Comparison of ENCODE assay signal across 27 mouse cellular contexts in genomic region chr2:59580939-59581338, GRCm38 (mm10). TPM values are rescaled to one million over a fixed set of nuclear protein-coding genes. Genes with fewer than 3 reads are reported as not detected.
DNase-seq lines count a peak whose midpoint lies in the region; ATAC-seq and TF ChIP-seq lines count a peak whose summit lies in the region.
"Had no signal": no experiment of that assay in that cellular context is flagged by ENCODE, and none has a peak within 500 bp of the region (broad histone marks: within the 10 kb centered on the region; RNA-seq: fewer than 3 reads in every experiment).

No protein-coding gene starts in this region.

- H3K4me2 ChIP-seq in kidney, embryonic 16.5 days (replicated peaks; ENCODE audit: low read depth, low read length) = no peak overlapping the region
- H3K4me2 ChIP-seq in lung, embryonic 15.5 days = peak overlapping the region; percentile 2; the same call in 1 of the 2 replicates
- H3K4me2 ChIP-seq in CH12.LX (ENCODE audit: insufficient read depth, low read depth, poor library complexity, severe bottlenecking) = peak overlapping the region; percentile 18; the same call in 1 of the 2 replicates
- H3K4me2 ChIP-seq: embryonic facial prominence, embryonic 13.5 days; forebrain, embryonic 12.5 days; forebrain, embryonic 15.5 days; heart, embryonic 11.5 days; hindbrain, embryonic 13.5 days had no signal

- 0 out of 2 replicates have a peak, but pooled peaks cover 7% of the 10 kb centered on the region for H3K4me1 ChIP-seq in kidney, embryonic 16.5 days (ENCODE audit: insufficient read depth, low read length)
- H3K4me1 ChIP-seq in lung, embryonic 15.5 days = peaks cover 8% of the 10 kb centered on the region; the same call in 1 of the 2 replicates
- H3K4me1 ChIP-seq in lung, adult 2 months (ENCODE audit: control insufficient read depth, insufficient read depth, low read length) = no peaks in the 10 kb centered on the region
- H3K4me1 ChIP-seq in CH12.LX (ENCODE audit: control insufficient read depth in 1 of 2, insufficient read depth in 2 of 2) = no peaks in the 10 kb centered on the region
- H3K4me1 ChIP-seq in limb, embryonic 10.5 days = peaks cover 25% of the 10 kb centered on the region
- H3K4me1 ChIP-seq: embryonic facial prominence, embryonic 13.5 days; forebrain, embryonic 12.5 days; forebrain, embryonic 15.5 days; hindbrain, embryonic 10.5 days; hindbrain, embryonic 13.5 days had no signal

- no peak for DNase-seq in kidney, postnatal 14 days
- DNase-seq in lung, adult 2 months = no peak
- no peak for DNase-seq in CH12.LX (ENCODE audit: extremely low read depth)
- no peak for DNase-seq in limb, embryonic 10.5 days (ENCODE audit: low spot score)
- DNase-seq: adrenal gland, adult 8-10 months; adrenal gland, postnatal 25 days; cerebellum, adult 11-12 months; cerebellum, adult 8-10 months; cerebellum, postnatal 10 days; cerebellum, postnatal 36 days; embryo, embryonic 11 days; gastrocnemius, postnatal 10 days; gastrocnemius, postnatal 36 days; heart, postnatal 36 days had no signal

- H3K27ac ChIP-seq in kidney, embryonic 16.5 days (ENCODE audit: low read length) = no peak overlapping the region
- no peak overlapping the region; the same call in 1 of the 2 replicates for H3K27ac ChIP-seq in lung, embryonic 15.5 days
- no peak overlapping the region for H3K27ac ChIP-seq in CH12.LX (ENCODE audit: insufficient read depth, low read depth)
- peak overlapping the region; percentile 76 for H3K27ac ChIP-seq in limb, embryonic 10.5 days
- H3K27ac ChIP-seq: embryonic facial prominence, embryonic 10.5 days; embryonic facial prominence, embryonic 13.5 days; forebrain, embryonic 12.5 days; forebrain, embryonic 15.5 days; hindbrain, embryonic 10.5 days; hindbrain, embryonic 13.5 days had no signal

- H3K79me2 ChIP-seq in CH12.LX (replicated peaks; ENCODE audit: control insufficient read depth, extremely low read depth, insufficient read depth, poor library complexity, severe bottlenecking) = no peaks in the 10 kb centered on the region

- TF ChIP-seq POLR2A in lung, adult 2 months (IDR thresholded peaks at IDR 0.05; ENCODE audit: borderline replicate concordance, extremely low read depth, low read depth, low read length) = no peak
- TF ChIP-seq POLR2A in CH12.LX (IDR thresholded peaks at IDR 0.05; ENCODE audit: low read depth, low read length) = no peak

- no peaks in the 10 kb centered on the region for H3K9me3 ChIP-seq in kidney, embryonic 16.5 days (ENCODE audit: low read length)
- H3K9me3 ChIP-seq in lung, embryonic 15.5 days = no peaks in the 10 kb centered on the region
- peaks cover 3% of the 10 kb centered on the region for H3K9me3 ChIP-seq in CH12.LX (replicated peaks; ENCODE audit: low read length)
- H3K9me3 ChIP-seq in limb, embryonic 10.5 days (replicated peaks) = no peaks in the 10 kb centered on the region
- H3K9me3 ChIP-seq: embryonic facial prominence, embryonic 10.5 days; embryonic facial prominence, embryonic 13.5 days; forebrain, embryonic 12.5 days; forebrain, embryonic 15.5 days; hindbrain, embryonic 10.5 days; hindbrain, embryonic 13.5 days had no signal

- H3K27me3 ChIP-seq in kidney, embryonic 16.5 days (ENCODE audit: insufficient read depth, low read length) = no peaks in the 10 kb centered on the region
- H3K27me3 ChIP-seq in lung, embryonic 15.5 days = no peaks in the 10 kb centered on the region
- no peaks in the 10 kb centered on the region for H3K27me3 ChIP-seq in CH12.LX (replicated peaks)
- no peaks in the 10 kb centered on the region for H3K27me3 ChIP-seq in limb, embryonic 10.5 days (ENCODE audit: low read depth, poor library complexity, severe bottlenecking)
- H3K27me3 ChIP-seq: embryonic facial prominence, embryonic 13.5 days; forebrain, embryonic 12.5 days; forebrain, embryonic 15.5 days; hindbrain, embryonic 13.5 days had no signal

- no peak overlapping the region for H3K4me3 ChIP-seq in kidney, embryonic 16.5 days (ENCODE audit: low read length)
- no peak overlapping the region for H3K4me3 ChIP-seq in lung, embryonic 15.5 days
- no peak overlapping the region for H3K4me3 ChIP-seq in lung, adult 2 months (replicated peaks; ENCODE audit: extremely low read depth, low read depth, low read length)
- no peak overlapping the region for H3K4me3 ChIP-seq in CH12.LX (replicated peaks in 1 of 3; ENCODE audit: low read depth in 2 of 3, low read length in 2 of 3, poor library complexity in 1 of 3)
- H3K4me3 ChIP-seq in limb, embryonic 10.5 days = no peak overlapping the region
- H3K4me3 ChIP-seq: embryonic facial prominence, embryonic 10.5 days; embryonic facial prominence, embryonic 13.5 days; erythroblast, embryonic 14.5 days; forebrain, embryonic 12.5 days; forebrain, embryonic 15.5 days; hindbrain, embryonic 10.5 days; hindbrain, embryonic 13.5 days had no signal

- TF ChIP-seq RAD21 in CH12.LX (IDR thresholded peaks at IDR 0.05; ENCODE audit: low read depth, low read length) = no peak

- 22% methylated on average over 7 of the region's 7 CpGs for WGBS in kidney, embryonic 16.5 days
- WGBS in lung, embryonic 15.5 days = 18% methylated on average over 7 of the region's 7 CpGs
- WGBS in lung, adult 2 months = 28% methylated on average over 7 of the region's 7 CpGs
- 49% methylated on average over 7 of the region's 7 CpGs for WGBS in limb, embryonic 10.5 days

- TF ChIP-seq EP300 in CH12.LX (IDR thresholded peaks at IDR 0.05; ENCODE audit: low read length) = no peak

- H3K9ac ChIP-seq in kidney, embryonic 16.5 days (replicated peaks; ENCODE audit: low read length) = no peak overlapping the region; the same call in 1 of the 2 replicates
- no peak overlapping the region for H3K9ac ChIP-seq in lung, embryonic 15.5 days
- H3K9ac ChIP-seq in CH12.LX (ENCODE audit: insufficient read depth, low read depth) = no peak overlapping the region
- H3K9ac ChIP-seq: embryonic facial prominence, embryonic 13.5 days; forebrain, embryonic 12.5 days; forebrain, embryonic 15.5 days; hindbrain, embryonic 13.5 days had no signal

- no peaks in the 10 kb centered on the region for H3K36me3 ChIP-seq in kidney, embryonic 16.5 days (ENCODE audit: insufficient read depth, low read length)
- H3K36me3 ChIP-seq in lung, embryonic 15.5 days = no peaks in the 10 kb centered on the region
- H3K36me3 ChIP-seq in CH12.LX (replicated peaks in 1 of 2; ENCODE audit: control insufficient read depth in 1 of 2, insufficient read depth in 1 of 2, low read length in 1 of 2) = no peaks in the 10 kb centered on the region
- no peaks in the 10 kb centered on the region for H3K36me3 ChIP-seq in limb, embryonic 10.5 days
- H3K36me3 ChIP-seq: embryonic facial prominence, embryonic 10.5 days; embryonic facial prominence, embryonic 13.5 days; forebrain, embryonic 12.5 days; forebrain, embryonic 15.5 days; hindbrain, embryonic 10.5 days; hindbrain, embryonic 13.5 days had no signal

- TF ChIP-seq CTCF in lung, adult 2 months (IDR thresholded peaks at IDR 0.05; ENCODE audit: insufficient read depth, low read length) = no peak
- no peak for TF ChIP-seq CTCF in CH12.LX (conservative IDR thresholded peaks at IDR 0.05 in 1 of 2, IDR thresholded peaks at IDR 0.05 in 1 of 2; ENCODE audit: low read depth in 2 of 2, low read length in 2 of 2)

- ATAC-seq in kidney, embryonic 16.5 days (ENCODE audit: low FRiP score, low TSS enrichment) = peak; percentile 67; the same call in 1 of the 2 replicates
- ATAC-seq in lung, embryonic 15.5 days (ENCODE audit: borderline replicate concordance, extremely low read depth, low FRiP score, low TSS enrichment) = peak; percentile 46; the same call in 1 of the 2 replicates
- ATAC-seq: activated CD4-positive, CD25-positive, alpha-beta regulatory T cell, adult 4 months; CD4-positive, CD25-positive, alpha-beta regulatory T cell, adult 4 months; forebrain, embryonic 15.5 days; hindbrain, embryonic 16.5 days had no signal

- dilution Hi-C loops in CH12.LX (cut with MboI; ENCODE audit: extremely low pct_ligation_motif_present, extremely low pct_unique_long_range_greater_than_20kb, low sequenced_read_pairs) = no loop called here

- in situ Hi-C loops in CH12.LX (cut with MboI; ENCODE audit: low pct_ligation_motif_present, low pct_unique_long_range_greater_than_20kb, low sequenced_read_pairs) = no loop called here

TF ChIP-seq in CH12.LX, 34 proteins besides CTCF, POLR2A, EP300 and RAD21:
- TF ChIP-seq JUN (IDR thresholded peaks at IDR 0.05; ENCODE audit: insufficient read depth, low read depth, low read length) = no peak
- TF ChIP-seq ZC3H11A (IDR thresholded peaks at IDR 0.05; ENCODE audit: low read depth, low read length) = no peak
- TF ChIP-seq ELF1 (IDR thresholded peaks at IDR 0.05; ENCODE audit: low read depth, low read length) = no peak
- no peak for TF ChIP-seq NELFE (IDR thresholded peaks at IDR 0.05; ENCODE audit: low read depth, low read length)
- TF ChIP-seq MYC (IDR thresholded peaks at IDR 0.05; ENCODE audit: low read depth, low read length) = no peak
- TF ChIP-seq POLR2AphosphoS2 (IDR thresholded peaks at IDR 0.05; ENCODE audit: low read depth, low read length) = no peak
- TF ChIP-seq USF2 (conservative IDR thresholded peaks at IDR 0.05; ENCODE audit: low read depth, low read length) = no peak
- TF ChIP-seq MAZ (IDR thresholded peaks at IDR 0.05; ENCODE audit: low read depth, low read length) = no peak
- no peak for TF ChIP-seq SMC3 (IDR thresholded peaks at IDR 0.05; ENCODE audit: low read depth, low read length)
- TF ChIP-seq RCOR1 (conservative IDR thresholded peaks at IDR 0.05; ENCODE audit: low read depth, low read length) = no peak

RNA-seq across cellular contexts. Expression of gene Tanc1, which starts 30.9 kb away (rescaled TPM):
- 52.3 and 64.2 TPM in 2 replicates for polyA plus RNA-seq in kidney, embryonic 16.5 days (2015; fragmentation: Nextera tagmentation; extraction: Ambion mirVana)
- polyA plus RNA-seq in lung, embryonic 15.5 days (2015; fragmentation: Nextera tagmentation; extraction: Ambion mirVana) = 30.0 and 33.9 TPM in 2 replicates
- 24.5 and 29.0 TPM in 2 replicates for polyA plus RNA-seq in lung, adult 2 months (2012; rRNA removed)
- 0.08 TPM in 1 of 2 replicates, not detected in the other for total RNA-seq in CH12.LX (2012; rRNA removed)
- total RNA-seq in CH12.LX (2014; rRNA removed) = 0.08 TPM in 1 of 2 replicates, not detected in the other
- 0.21 and 0.26 TPM in 2 replicates for polyA plus RNA-seq in CH12.LX (2012; ENCODE audit: insufficient read length, low read depth)
- polyA plus RNA-seq in limb, embryonic 10.5 days (2016; fragmentation: Nextera tagmentation; extraction: Ambion mirVana) = 65.4 and 85.4 TPM in 2 replicates

Comparison
In these comparisons a context has a peak if more than half of its experiments do, and no peak if none do; other contexts are left out.
1. RNA of gene Tanc1, which starts 30.9 kb away (polyA plus RNA-seq): 65.4 to 85.4 TPM in limb, embryonic 10.5 days, 52.3 to 64.2 TPM in kidney, embryonic 16.5 days, 30.0 to 33.9 TPM in lung, embryonic 15.5 days and 24.5 to 29.0 TPM in lung, adult 2 months; 0.21 to 0.26 TPM in CH12.LX; every median in the first group is over 10 times any median in the second.